Mouse (Mus musculus) brain, embryonic 18.5 days (tissue): Measurements from ENCODE around the gene Gys2.

Experiments
- DNase-seq: peaks from one replicate; pipeline ENCODE4 v3.0.0-alpha.2; 2012; ENCODE audit warnings: low read depth, low spot score

Gene Gys2

GRCm38 (mm10) chr6:142377081-142377480 lies 95.8 kb downstream of the Gys2 start:
- DNase-seq = no peak
